Mouse (Mus musculus) kidney, adult 2 months (tissue): Measurements from ENCODE around the gene Zfp148. TPM values are rescaled to one million over a fixed set of nuclear protein-coding genes. Genes with fewer than 3 reads are reported as not detected.

Experiments used
- DNase-seq: peaks from one replicate; pipeline ENCODE4 v3.0.0; 2021
- H3K27ac ChIP-seq: fragments of 200-500 bp; 2 replicates; pipeline ENCODE4 v1.5.1; 2012; ENCODE audit warnings: low read depth, low read length, control low read depth, inconsistent platforms; ENCODE audit not compliant: insufficient read depth
- H3K27me3 ChIP-seq: fragments of 200-500 bp; replicated peaks from 2 replicates; pipeline ENCODE4 v1.6.1; 2012; ENCODE audit warnings: mild to moderate bottlenecking, moderate library complexity, low read length, inconsistent platforms; ENCODE audit not compliant: control insufficient read depth, insufficient read depth
- H3K36me3 ChIP-seq: fragments of 200-500 bp; 2 replicates; pipeline ENCODE4 v1.6.1; 2012; ENCODE audit warnings: mild to moderate bottlenecking, moderate library complexity, low read length, inconsistent platforms; ENCODE audit not compliant: control insufficient read depth, insufficient read depth
- H3K4me1 ChIP-seq: fragments of 200-500 bp; 2 replicates; pipeline ENCODE4 v1.6.1; 2011; ENCODE audit warnings: low read length; ENCODE audit not compliant: control insufficient read depth, insufficient read depth
- H3K4me3 ChIP-seq: fragments of 200-500 bp; 2 replicates; pipeline ENCODE4 v1.5.1; 2011; ENCODE audit warnings: mild to moderate bottlenecking, low read depth, low read length, control low read depth; ENCODE audit not compliant: insufficient read depth
- CTCF ChIP-seq: fragments of 200-500 bp; conservative IDR thresholded peaks from 2 replicates; pipeline ENCODE4 v1.5.1; 2011; ENCODE audit warnings: low read depth, mild to moderate bottlenecking, control low read depth, low read length, moderate library complexity, mixed read lengths; ENCODE audit not compliant: insufficient read depth, insufficient read length
- POLR2A ChIP-seq: fragments of 200-500 bp; IDR thresholded peaks from one replicate; pipeline ENCODE4 v1.6.1; 2011; ENCODE audit warnings: low read depth, low read length, control low read depth
- WGBS: fragments of 180-500 bp; shearing (Covaris S2); methylation state at CpG from one replicate; pipeline ENCODE4 v1.1.7; 2018; 5-methylcytosine and 5-hydroxymethylcytosine counted together
- polyA plus RNA-seq: library from polyadenylated mRNA; depleted of rRNA; stranded (reverse); fragments of >200 nt; gene quantifications from 2 replicates; pipeline ENCODE4 v1.2.3, GENCODE M21; 2012

Zfp148 gene
- polyA plus RNA-seq, 1 experiment, result 9.8 TPM

- H3K36me3 ChIP-seq, result no peaks in the 10 kb centered on the region
- no peak overlapping the region for H3K4me3 ChIP-seq
- no peaks in the 10 kb centered on the region for H3K4me1 ChIP-seq
- whole genome bisulfite sequencing, result 64% methylated on average over 3 of the region's 3 CpGs
- H3K27ac ChIP-seq, result no peak overlapping the region
- DNase-seq, result no peak
- no peaks in the 10 kb centered on the region for H3K27me3 ChIP-seq
- TF ChIP-seq POLR2A (no peak), CTCF (no peak)
These were observed 12.0 kb upstream of the Zfp148 start for GRCm38 (mm10) chr16:33368632-33369031.

- Histone ChIP-seq H3K4me3 (no peak overlapping the region), H3K27me3 (no peaks in the 10 kb centered on the region), H3K4me1 (no peaks in the 10 kb centered on the region), H3K27ac (no peak overlapping the region), H3K36me3 (no peaks in the 10 kb centered on the region)
- TF ChIP-seq CTCF (no peak), POLR2A (no peak)
- DNase-seq, result no peak
- 53% methylated on average over 6 of the region's 6 CpGs for WGBS
These were observed 9.8 kb upstream of the Zfp148 start for GRCm38 (mm10) chr16:33370836-33371235.

GRCm38 (mm10) chr16:33372611-33373010 is 8.0 kb upstream of the Zfp148 start:
- Histone ChIP-seq H3K4me1 (no peaks in the 10 kb centered on the region), H3K27ac (no peak overlapping the region), H3K4me3 (no peak overlapping the region), H3K36me3 (no peaks in the 10 kb centered on the region), H3K27me3 (no peaks in the 10 kb centered on the region)
- 59% methylated on average over 5 of the region's 5 CpGs for WGBS
- no peak for DNase-seq
- no peak for TF ChIP-seq CTCF
- TF ChIP-seq POLR2A, result no peak

GRCm38 (mm10) chr16:33373326-33373725 is 7.3 kb upstream of the Zfp148 start:
- H3K27me3 ChIP-seq, result no peaks in the 10 kb centered on the region

GRCm38 (mm10) chr16:33376266-33376665 is 4.4 kb upstream of the Zfp148 start:
- no peaks in the 10 kb centered on the region for H3K36me3 ChIP-seq
- WGBS, result 81% methylated on average over 5 of the region's 5 CpGs
- H3K27me3 ChIP-seq, result no peaks in the 10 kb centered on the region
- no peak for DNase-seq
- peaks cover 7% of the 10 kb centered on the region; the same call in 1 of the 2 replicates for H3K4me1 ChIP-seq
- H3K27ac ChIP-seq, result no peak overlapping the region
- no peak for TF ChIP-seq POLR2A
- no peak for TF ChIP-seq CTCF
- no peak overlapping the region for H3K4me3 ChIP-seq

More at GRCm38 (mm10) chr16:33373326-33373725, 7.3 kb upstream of the Zfp148 start:
- Histone ChIP-seq H3K4me3 (no peak overlapping the region), H3K27ac (no peak overlapping the region), H3K4me1 (no peaks in the 10 kb centered on the region), H3K36me3 (no peaks in the 10 kb centered on the region)
- WGBS, result 96% methylated on average over 2 of the region's 2 CpGs
- TF ChIP-seq CTCF (no peak), POLR2A (no peak)
- no peak for DNase-seq

GRCm38 (mm10) chr16:33379219-33379943 is 1.3 kb upstream of the Zfp148 start:
- TF ChIP-seq CTCF (no peak), POLR2A (no peak)
- Histone ChIP-seq H3K36me3 (no peaks in the 10 kb centered on the region), H3K4me1 (peaks cover 10% of the 10 kb centered on the region; the same call in 1 of the 2 replicates), H3K27me3 (no peaks in the 10 kb centered on the region), H3K27ac (peak overlapping the region; percentile 89; the same call in 1 of the 2 replicates), H3K4me3 (peak overlapping the region; percentile 96; the same call in 1 of the 2 replicates)
- peak; percentile 60 for DNase-seq
- 25% methylated on average over 6 of the region's 6 CpGs for WGBS

- H3K36me3 ChIP-seq, result no peaks in the 10 kb centered on the region
- no peak for TF ChIP-seq POLR2A
- TF ChIP-seq CTCF, result no peak
- DNase-seq, result peak; percentile 44
- H3K4me1 ChIP-seq, result peaks cover 10% of the 10 kb centered on the region; the same call in 1 of the 2 replicates
- peak overlapping the region; percentile 90 for H3K27ac ChIP-seq
- 2% methylated on average over 40 of the region's 80 CpGs for WGBS
- no peaks in the 10 kb centered on the region for H3K27me3 ChIP-seq
- H3K4me3 ChIP-seq, result peak overlapping the region; percentile 96
These were observed 412 bp downstream of the Zfp148 start for GRCm38 (mm10) chr16:33380882-33381613.
